Mouse (Mus musculus) hindbrain, embryonic 12.5 days (tissue): ENCODE results near the gene Zap70. TPM values are rescaled to one million over a fixed set of nuclear protein-coding genes. Genes with fewer than 3 reads are reported as not detected.

ENCODE experiments used
- ATAC-seq: fragments of 200-750 bp; cut with Nextera tagmentation; 2 replicates; pipeline ENCODE4 v1.8.0; 2017; ENCODE audit warnings: moderate TSS enrichment; ENCODE audit not compliant: low FRiP score
- H3K27ac ChIP-seq: fragments of 300-500 bp; sonication (generic); 2 replicates; pipeline ENCODE4 v1.5.1; 2016; ENCODE audit warnings: mild to moderate bottlenecking
- H3K27me3 ChIP-seq: fragments of 300-500 bp; sonication (generic); 2 replicates; pipeline ENCODE4 v1.6.1; 2016; ENCODE audit warnings: mild to moderate bottlenecking
- H3K36me3 ChIP-seq: fragments of 300-500 bp; sonication (generic); 2 replicates; pipeline ENCODE4 v1.6.1; 2016; ENCODE audit warnings: mild to moderate bottlenecking
- H3K4me1 ChIP-seq: fragments of 300-500 bp; sonication (generic); 2 replicates; pipeline ENCODE4 v1.6.1; 2016
- H3K4me2 ChIP-seq: fragments of 300-500 bp; sonication (generic); replicated peaks from 2 replicates; pipeline ENCODE4 v1.6.1; 2016; ENCODE audit warnings: mild to moderate bottlenecking
- H3K4me3 ChIP-seq: fragments of 300-500 bp; sonication (generic); 2 replicates; pipeline ENCODE4 v1.5.1; 2016; ENCODE audit warnings: mild to moderate bottlenecking
- H3K9ac ChIP-seq: fragments of 300-500 bp; sonication (generic); 2 replicates; pipeline ENCODE4 v1.6.1; 2016; ENCODE audit warnings: mild to moderate bottlenecking, moderate library complexity
- H3K9me3 ChIP-seq: fragments of 300-500 bp; sonication (generic); replicated peaks from 2 replicates; pipeline ENCODE4 v1.6.1; 2016; ENCODE audit warnings: mild to moderate bottlenecking
- WGBS: fragments of 180-500 bp; shearing (Covaris S2); methylation state at CpG from one replicate; pipeline ENCODE4 v1.1.7; 2016; 5-methylcytosine and 5-hydroxymethylcytosine counted together
- polyA plus RNA-seq: library from polyadenylated mRNA; unstranded; fragments of >200 nt; fragmentation: Nextera tagmentation; extraction: Ambion mirVana; gene quantifications from 2 replicates; pipeline ENCODE4 v1.2.1, GENCODE M21; 2016

The Zap70 gene
- polyA plus RNA-seq, 1 experiment from 2014 or later = 0.34 TPM

GRCm38 (mm10) chr1:36782476-36782875 lies 20.9 kb downstream of the Zap70 start:
- ATAC-seq = no peak
- peaks cover 4% of the 10 kb centered on the region; the same call in 1 of the 2 replicates for H3K4me1 ChIP-seq
- no peak overlapping the region for H3K9ac ChIP-seq
- no peak overlapping the region for H3K27ac ChIP-seq
- no peaks in the 10 kb centered on the region for H3K36me3 ChIP-seq
- WGBS = 78% methylated on average over 11 of the region's 11 CpGs
- H3K9me3 ChIP-seq = no peaks in the 10 kb centered on the region
- H3K4me2 ChIP-seq = no peak overlapping the region
- no peaks in the 10 kb centered on the region; the same call in 1 of the 2 replicates for H3K27me3 ChIP-seq
- no peak overlapping the region for H3K4me3 ChIP-seq

DNA sequence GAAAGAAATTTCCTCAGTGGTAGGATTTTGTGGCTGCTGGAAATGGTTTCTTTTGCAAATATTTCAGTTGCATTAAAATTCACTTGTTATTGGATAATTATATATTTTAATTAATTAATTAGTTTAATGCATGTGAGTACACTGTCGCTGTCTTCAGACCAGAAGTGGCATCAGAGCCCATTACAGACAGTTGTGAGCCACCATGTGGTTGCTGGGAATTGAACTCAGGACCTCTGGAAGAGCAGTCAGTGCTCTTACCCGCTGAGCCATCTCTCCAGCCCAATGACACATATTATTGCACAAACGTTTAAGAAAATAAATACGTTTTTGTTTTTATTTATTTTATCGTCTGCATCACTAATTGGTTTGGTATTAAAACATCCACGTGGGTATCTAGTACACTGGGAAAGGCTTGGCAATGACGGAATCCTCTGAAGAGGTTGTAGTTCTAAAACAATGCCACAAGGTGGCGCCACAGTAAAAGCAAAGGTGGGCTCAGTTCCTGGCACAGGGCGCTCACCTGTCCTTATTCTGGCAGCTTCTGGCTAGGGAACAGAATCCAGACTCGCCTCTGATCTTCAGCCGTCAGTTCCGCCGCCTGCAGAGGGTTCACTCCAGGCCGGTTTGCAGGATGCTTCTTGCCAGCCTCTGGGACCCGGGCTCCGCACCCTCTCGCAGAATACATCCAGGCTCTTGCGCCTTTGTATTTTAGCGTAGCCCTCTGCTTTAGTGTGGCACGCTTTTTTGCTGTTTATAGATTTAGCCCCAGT lies 23.0 kb downstream of the Zap70 start:
- Histone ChIP-seq H3K4me1 (peaks cover 4% of the 10 kb centered on the region; the same call in 1 of the 2 replicates), H3K4me3 (peak overlapping the region; percentile 34), H3K36me3 (no peaks in the 10 kb centered on the region), H3K4me2 (peak overlapping the region; percentile 60), H3K9ac (peak overlapping the region; percentile 55), H3K27ac (no peak overlapping the region), H3K9me3 (no peaks in the 10 kb centered on the region), H3K27me3 (no peaks in the 10 kb centered on the region; the same call in 1 of the 2 replicates)
- WGBS = 5% methylated on average over 20 of the region's 20 CpGs
- ATAC-seq = peak; percentile 83

DNA sequence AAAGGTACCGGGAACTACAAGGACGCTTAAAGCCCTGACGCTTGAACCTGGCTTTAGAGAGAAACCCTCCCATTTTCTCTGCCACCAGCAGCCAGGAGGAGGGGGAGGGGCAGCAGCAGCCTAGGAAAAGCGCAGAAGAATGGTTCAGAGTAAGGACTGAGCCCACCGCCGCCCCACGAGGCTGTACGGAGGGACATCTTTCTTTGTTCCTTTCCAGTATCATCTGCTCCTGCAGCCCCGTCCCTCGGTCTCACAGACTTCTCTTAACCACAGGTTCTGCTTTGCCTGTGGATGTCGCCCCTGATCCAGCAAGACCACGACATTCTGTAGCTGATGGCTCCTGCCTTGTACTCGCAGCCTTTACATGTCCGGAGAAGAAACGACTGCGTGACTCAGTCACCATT lies 23.6 kb downstream of the Zap70 start:
- Histone ChIP-seq H3K27ac (peak overlapping the region; percentile 23; the same call in 1 of the 2 replicates), H3K36me3 (no peaks in the 10 kb centered on the region), H3K27me3 (no peaks in the 10 kb centered on the region; the same call in 1 of the 2 replicates), H3K9ac (peak overlapping the region; percentile 55), H3K4me2 (peak overlapping the region; percentile 60), H3K4me3 (peak overlapping the region; percentile 34), H3K9me3 (no peaks in the 10 kb centered on the region), H3K4me1 (peaks cover 4% of the 10 kb centered on the region; the same call in 1 of the 2 replicates)
- ATAC-seq = peak; percentile 74
- WGBS = 2% methylated on average over 16 of the region's 16 CpGs

DNA sequence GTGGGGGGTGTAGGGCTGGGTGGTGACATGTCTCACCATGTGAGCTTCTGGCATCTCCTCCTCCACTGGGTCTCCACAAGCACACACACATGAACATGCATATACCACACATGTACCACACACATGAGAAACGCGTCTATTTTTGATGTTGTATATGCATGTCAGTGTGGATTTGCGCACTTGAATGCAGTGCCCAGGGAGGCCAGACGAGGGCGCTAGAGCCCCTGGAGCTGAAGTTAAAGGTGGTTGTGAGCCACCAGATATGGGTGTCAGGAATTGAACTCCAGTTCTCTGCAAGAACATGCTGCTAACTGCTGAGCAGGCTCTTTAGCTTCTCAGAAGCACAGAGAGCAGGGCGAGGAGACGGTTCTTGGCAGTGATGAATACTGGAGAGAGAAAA lies 24.8 kb downstream of the Zap70 start:
- Histone ChIP-seq H3K4me1 (peaks cover 4% of the 10 kb centered on the region; the same call in 1 of the 2 replicates), H3K9me3 (no peaks in the 10 kb centered on the region), H3K9ac (no peak overlapping the region), H3K4me3 (no peak overlapping the region), H3K4me2 (no peak overlapping the region), H3K27ac (no peak overlapping the region), H3K36me3 (peaks cover 8% of the 10 kb centered on the region), H3K27me3 (no peaks in the 10 kb centered on the region; the same call in 1 of the 2 replicates)
- WGBS = 93% methylated on average over 7 of the region's 7 CpGs
- ATAC-seq = no peak

GRCm38 (mm10) chr1:36789416-36789815 lies 27.8 kb downstream of the Zap70 start:
- Histone ChIP-seq H3K4me3 (no peak overlapping the region), H3K9me3 (no peaks in the 10 kb centered on the region), H3K27me3 (no peaks in the 10 kb centered on the region), H3K9ac (no peak overlapping the region), H3K36me3 (peaks cover 31% of the 10 kb centered on the region), H3K27ac (no peak overlapping the region), H3K4me2 (no peak overlapping the region), H3K4me1 (peaks cover 4% of the 10 kb centered on the region; the same call in 1 of the 2 replicates)
- 76% methylated on average over 8 of the region's 8 CpGs for WGBS
- no peak for ATAC-seq

DNA sequence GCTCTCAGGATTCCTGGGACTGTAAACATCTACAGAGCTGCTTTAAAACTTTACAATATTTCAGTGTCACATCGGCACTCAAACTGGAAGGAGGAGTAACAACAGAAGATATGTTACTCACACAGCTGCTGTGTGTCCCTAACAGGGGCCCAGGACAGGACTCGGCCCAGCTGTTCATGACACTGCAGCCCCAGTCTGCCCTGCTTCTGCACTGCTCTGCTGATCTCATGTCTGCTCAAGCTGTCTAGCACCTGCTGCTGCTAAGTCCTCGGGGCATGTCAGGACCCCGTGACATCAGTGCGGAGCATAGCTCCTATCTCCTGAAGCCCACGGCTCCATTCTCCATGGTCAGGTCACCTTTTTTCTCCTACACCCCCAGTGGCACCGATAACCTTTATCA lies 35.1 kb downstream of the Zap70 start:
- Histone ChIP-seq H3K4me2 (no peak overlapping the region), H3K27ac (no peak overlapping the region), H3K27me3 (no peaks in the 10 kb centered on the region), H3K36me3 (peaks cover 83% of the 10 kb centered on the region), H3K9ac (no peak overlapping the region), H3K9me3 (no peaks in the 10 kb centered on the region), H3K4me1 (no peaks in the 10 kb centered on the region), H3K4me3 (no peak overlapping the region)
- ATAC-seq = no peak
- 90% methylated on average over 7 of the region's 7 CpGs for WGBS

GRCm38 (mm10) chr1:36797481-36797880 lies 35.9 kb downstream of the Zap70 start:
- no peak overlapping the region for H3K4me3 ChIP-seq
- no peaks in the 10 kb centered on the region for H3K9me3 ChIP-seq
- peaks cover 87% of the 10 kb centered on the region for H3K36me3 ChIP-seq
- no peak overlapping the region for H3K9ac ChIP-seq
- H3K27me3 ChIP-seq = no peaks in the 10 kb centered on the region
- H3K27ac ChIP-seq = no peak overlapping the region
- H3K4me2 ChIP-seq = no peak overlapping the region
- WGBS = 89% methylated on average over 10 of the region's 10 CpGs
- ATAC-seq = no peak
- no peaks in the 10 kb centered on the region for H3K4me1 ChIP-seq

DNA sequence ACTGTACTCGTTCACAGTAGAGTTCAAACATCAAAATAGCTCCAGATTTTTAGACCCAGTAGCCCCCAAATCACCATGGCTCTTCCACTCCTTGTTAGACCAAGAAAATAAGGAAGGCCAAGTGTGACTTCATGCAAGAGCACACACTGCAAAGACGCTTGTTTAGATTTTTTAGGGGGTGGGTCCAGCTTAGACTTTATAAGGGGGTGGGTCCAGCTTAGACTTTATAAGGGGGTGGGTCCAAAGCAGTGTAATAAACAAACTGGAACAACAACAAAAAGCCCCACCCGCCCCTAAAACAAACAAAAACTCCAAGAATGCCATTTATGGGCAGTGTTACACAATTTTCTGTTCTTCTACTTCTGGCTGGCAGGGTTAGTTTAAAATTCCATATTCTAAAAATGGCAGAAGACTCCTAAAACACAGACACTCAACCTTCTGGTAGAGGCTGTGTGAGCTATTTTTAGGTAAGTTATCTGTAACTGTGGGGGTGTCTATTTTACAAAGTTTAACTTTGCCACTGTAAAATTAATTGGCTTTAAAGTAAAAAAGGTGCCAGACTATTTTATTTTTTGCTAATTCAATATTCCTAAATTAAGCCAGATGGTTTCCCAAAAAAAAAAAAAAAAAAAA lies 38.9 kb downstream of the Zap70 start:
- H3K27ac ChIP-seq = no peak overlapping the region
- H3K4me2 ChIP-seq = no peak overlapping the region
- no peaks in the 10 kb centered on the region for H3K4me1 ChIP-seq
- H3K36me3 ChIP-seq = peaks cover 84% of the 10 kb centered on the region
- WGBS = 88% methylated on average over 3 of the region's 3 CpGs
- no peaks in the 10 kb centered on the region for H3K9me3 ChIP-seq
- no peak overlapping the region for H3K4me3 ChIP-seq
- no peaks in the 10 kb centered on the region for H3K27me3 ChIP-seq
- H3K9ac ChIP-seq = no peak overlapping the region
- ATAC-seq = no peak

- H3K9ac ChIP-seq = no peak overlapping the region
- 78% methylated on average over 8 of the region's 9 CpGs for WGBS
Observed at GRCm38 (mm10) chr1:36804259-36804658, 42.7 kb downstream of the Zap70 start.

DNA sequence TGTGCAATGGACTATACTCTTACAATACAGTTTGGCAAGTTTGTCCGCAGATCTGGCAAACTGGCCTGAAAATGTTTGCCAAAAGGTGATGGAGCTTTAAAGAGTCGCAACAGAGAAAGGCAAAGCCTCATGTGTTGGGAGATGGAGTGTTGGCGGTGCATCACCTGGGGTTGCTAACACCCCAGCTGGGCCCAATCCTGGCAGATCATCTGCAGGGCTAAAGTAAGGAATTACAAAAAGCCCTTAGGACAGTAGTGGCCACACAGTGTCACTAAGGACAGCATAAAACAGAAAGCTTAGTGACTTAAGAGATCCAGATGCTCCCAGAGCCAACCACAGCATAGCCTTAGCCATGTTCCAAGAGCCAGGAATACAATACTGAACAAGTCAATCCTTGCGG lies 43.2 kb downstream of the Zap70 start:
- H3K27ac ChIP-seq = no peak overlapping the region
- H3K4me1 ChIP-seq = no peaks in the 10 kb centered on the region
- no peak overlapping the region for H3K4me2 ChIP-seq
- H3K4me3 ChIP-seq = no peak overlapping the region
- H3K9me3 ChIP-seq = no peaks in the 10 kb centered on the region
- WGBS = 95% methylated on average over 4 of the region's 4 CpGs
- H3K27me3 ChIP-seq = no peaks in the 10 kb centered on the region
- peaks cover 81% of the 10 kb centered on the region for H3K36me3 ChIP-seq
- no peak for ATAC-seq
- no peak overlapping the region for H3K9ac ChIP-seq

More at GRCm38 (mm10) chr1:36804259-36804658, 42.7 kb downstream of the Zap70 start:
- Histone ChIP-seq H3K27ac (no peak overlapping the region), H3K27me3 (no peaks in the 10 kb centered on the region), H3K9me3 (no peaks in the 10 kb centered on the region), H3K4me2 (no peak overlapping the region), H3K4me3 (no peak overlapping the region), H3K36me3 (peaks cover 81% of the 10 kb centered on the region), H3K4me1 (no peaks in the 10 kb centered on the region)
- no peak for ATAC-seq

DNA sequence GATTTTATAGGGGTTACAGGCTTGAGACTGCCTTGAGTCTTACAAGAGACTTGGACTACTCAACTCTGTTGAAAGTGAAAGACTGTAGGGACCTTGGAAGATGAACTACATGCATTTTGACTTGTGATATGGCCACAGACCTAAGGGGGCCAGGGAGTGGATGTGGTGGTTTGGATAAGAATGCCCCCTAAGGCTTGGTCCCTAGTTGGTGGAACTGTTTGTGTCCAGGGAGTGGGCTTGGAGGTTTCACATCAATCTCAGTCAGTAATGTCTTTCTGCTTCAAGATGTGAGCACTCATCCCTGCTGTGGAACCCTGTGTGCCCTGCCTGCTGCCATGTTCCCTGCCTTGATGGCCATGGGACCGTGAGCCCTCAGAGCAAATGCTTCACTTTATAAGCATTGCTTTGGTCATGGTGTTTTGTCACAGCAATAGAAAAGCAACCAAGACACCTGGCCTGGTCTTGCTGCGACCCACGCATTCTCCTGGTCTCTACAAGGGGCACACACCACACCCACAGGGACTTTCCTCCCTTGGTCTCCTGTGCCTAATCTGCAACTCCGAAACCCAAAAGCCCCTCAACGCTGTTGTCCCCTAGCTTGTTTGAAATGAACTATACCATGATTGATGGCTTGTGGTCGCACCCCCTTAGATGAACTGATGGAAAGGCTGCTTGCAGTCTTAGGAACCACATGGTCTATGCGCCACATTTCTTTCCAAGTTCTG lies 44.7 kb downstream of the Zap70 start:
- Histone ChIP-seq H3K4me2 (no peak overlapping the region), H3K4me1 (no peaks in the 10 kb centered on the region), H3K4me3 (no peak overlapping the region), H3K36me3 (peaks cover 90% of the 10 kb centered on the region), H3K9me3 (no peaks in the 10 kb centered on the region), H3K27me3 (no peaks in the 10 kb centered on the region), H3K27ac (no peak overlapping the region), H3K9ac (no peak overlapping the region)
- no peak for ATAC-seq
- 95% methylated on average over 7 of the region's 7 CpGs for WGBS

DNA sequence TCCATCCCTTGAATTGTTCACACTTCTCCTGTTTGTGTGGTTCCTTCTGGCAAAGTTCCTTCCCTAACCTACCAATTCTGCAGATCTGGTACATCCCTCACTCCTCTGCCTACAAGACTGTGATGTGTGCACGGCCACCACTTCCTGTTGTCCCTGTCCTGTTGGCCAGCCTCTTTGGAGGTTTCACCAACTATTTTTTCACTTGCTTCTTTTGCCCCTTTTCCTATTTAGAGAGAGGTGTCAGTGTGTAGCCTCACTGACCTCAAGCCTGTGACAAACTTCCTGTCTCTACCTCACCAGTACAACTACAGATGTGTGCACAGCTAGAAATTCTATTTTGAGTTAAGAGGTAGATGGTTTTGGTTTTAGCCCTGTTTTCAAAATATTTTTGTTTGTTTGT lies 45.5 kb downstream of the Zap70 start:
- H3K27ac ChIP-seq = no peak overlapping the region
- no peaks in the 10 kb centered on the region for H3K27me3 ChIP-seq
- no peaks in the 10 kb centered on the region for H3K4me1 ChIP-seq
- no peak overlapping the region for H3K4me3 ChIP-seq
- ATAC-seq = no peak
- peaks cover 90% of the 10 kb centered on the region for H3K36me3 ChIP-seq
- H3K9me3 ChIP-seq = no peaks in the 10 kb centered on the region
- no peak overlapping the region for H3K4me2 ChIP-seq
- H3K9ac ChIP-seq = no peak overlapping the region
- WGBS = 96% methylated on average over 1 of the region's 1 CpGs
